Mouse (Mus musculus) retina, postnatal 1 day (tissue): ENCODE measurements around the gene Chst13.

Experiments used
- DNase-seq: peaks from one replicate; pipeline ENCODE4 v3.0.0-alpha.2; 2012

Gene Chst13

GRCm38 (mm10) chr6:90324991-90325390 is at the start of gene Chst13:
Chst13 (minus strand) TSS chr6:90325185.
- DNase-seq: peak; percentile 45

GRCm38 (mm10) chr6:90374647-90375046 is 49.7 kb upstream of the Chst13 start:
- no peak for DNase-seq

GRCm38 (mm10) chr6:90369725-90370553 is 45.0 kb upstream of the Chst13 start:
- peak; percentile 60 for DNase-seq

- peak; percentile 97 for DNase-seq
Observed at GRCm38 (mm10) chr6:90368976-90369724, 44.2 kb upstream of the Chst13 start, which contains the start of gene Zxdc. Zxdc (plus strand) TSS chr6:90369492.

- no peak for DNase-seq
Observed at GRCm38 (mm10) chr6:90363301-90363700, 38.3 kb upstream of the Chst13 start.

- no peak for DNase-seq
Observed at GRCm38 (mm10) chr6:90360922-90361614, 36.1 kb upstream of the Chst13 start.

GRCm38 (mm10) chr6:90360024-90360781 is 35.2 kb upstream of the Chst13 start:
- peak; percentile 75 for DNase-seq

GRCm38 (mm10) chr6:90359445-90359844 is 34.5 kb upstream of the Chst13 start:
- peak; percentile 18 for DNase-seq

- no peak for DNase-seq
Observed at GRCm38 (mm10) chr6:90358142-90358541, 33.2 kb upstream of the Chst13 start.

GRCm38 (mm10) chr6:90350011-90350410 is 25.0 kb upstream of the Chst13 start:
- DNase-seq: no peak

GRCm38 (mm10) chr6:90348500-90348899 is 23.5 kb upstream of the Chst13 start:
- no peak for DNase-seq

GRCm38 (mm10) chr6:90347183-90347582 is 22.2 kb upstream of the Chst13 start:
- no peak for DNase-seq

- peak; percentile 27 for DNase-seq
Observed at GRCm38 (mm10) chr6:90342343-90342742, 17.4 kb upstream of the Chst13 start.

- DNase-seq: no peak
Observed at GRCm38 (mm10) chr6:90334244-90334643, 9.3 kb upstream of the Chst13 start.

- no peak for DNase-seq
Observed at GRCm38 (mm10) chr6:90332561-90333425, 7.8 kb upstream of the Chst13 start, which contains the start of gene Uroc1. Uroc1 (plus strand) TSS chr6:90333284.

- no peak for DNase-seq
Observed at GRCm38 (mm10) chr6:90329953-90330352, 5.0 kb upstream of the Chst13 start.

- peak; percentile 48 for DNase-seq
Observed at GRCm38 (mm10) chr6:90327670-90328069, 2.7 kb upstream of the Chst13 start.

GRCm38 (mm10) chr6:90324463-90324862 is 522 bp downstream of the Chst13 start:
- no peak for DNase-seq

GRCm38 (mm10) chr6:90324026-90324425 is 959 bp downstream of the Chst13 start:
- DNase-seq: no peak

GRCm38 (mm10) chr6:90321811-90322210 is 3.2 kb downstream of the Chst13 start:
- DNase-seq: no peak

GRCm38 (mm10) chr6:90320429-90320828 is 4.6 kb downstream of the Chst13 start:
- no peak for DNase-seq
